Mouse (Mus musculus) kidney, embryonic 16.5 days (tissue): ENCODE measurements at regions not wholly inside any gene's neighbourhood (a gene's known extent, or its start where the extent isn't known, plus 50 kb on each side); places are given as distances from the start of the nearest gene placed in this dataset.

Experiments used
- ATAC-seq: fragments of 200-750 bp; cut with Nextera tagmentation; 2 replicates; pipeline ENCODE4 v1.8.0; 2017; ENCODE audit warnings: moderate TSS enrichment; ENCODE audit not compliant: low FRiP score, low TSS enrichment
- H3K27ac ChIP-seq: fragments of 300-500 bp; sonication (generic); 2 replicates; pipeline ENCODE4 v1.5.1; 2014; ENCODE audit warnings: low read length
- H3K27me3 ChIP-seq: fragments of 300-500 bp; sonication (generic); 2 replicates; pipeline ENCODE4 v1.6.1; 2014; ENCODE audit warnings: low read length, control low read depth, mixed read lengths; ENCODE audit not compliant: insufficient read depth
- H3K36me3 ChIP-seq: fragments of 300-500 bp; sonication (generic); 2 replicates; pipeline ENCODE4 v1.6.1; 2014; ENCODE audit warnings: low read length, control low read depth, mixed read lengths; ENCODE audit not compliant: insufficient read depth
- H3K4me1 ChIP-seq: fragments of 300-500 bp; sonication (generic); 2 replicates; pipeline ENCODE4 v1.6.1; 2014; ENCODE audit warnings: low read length, control low read depth, mixed read lengths; ENCODE audit not compliant: insufficient read depth
- H3K4me2 ChIP-seq: fragments of 300-500 bp; sonication (generic); replicated peaks from 2 replicates; pipeline ENCODE4 v1.6.1; 2014; ENCODE audit warnings: low read depth, low read length
- H3K4me3 ChIP-seq: fragments of 300-500 bp; sonication (generic); 2 replicates; pipeline ENCODE4 v1.5.1; 2014; ENCODE audit warnings: mild to moderate bottlenecking, low read length
- H3K9ac ChIP-seq: fragments of 300-500 bp; sonication (generic); replicated peaks from 2 replicates; pipeline ENCODE4 v1.6.1; 2014; ENCODE audit warnings: low read length
- H3K9me3 ChIP-seq: fragments of 300-500 bp; sonication (generic); 2 replicates; pipeline ENCODE4 v1.6.1; 2016; ENCODE audit warnings: low read length, control low read depth
- WGBS: fragments of 180-500 bp; shearing (Covaris S2); extraction: QIAGEN DNeasy Blood & Tissue Kit; methylation state at CpG from one replicate; pipeline ENCODE4 v1.1.7; 2014; 5-methylcytosine and 5-hydroxymethylcytosine counted together

DNA sequence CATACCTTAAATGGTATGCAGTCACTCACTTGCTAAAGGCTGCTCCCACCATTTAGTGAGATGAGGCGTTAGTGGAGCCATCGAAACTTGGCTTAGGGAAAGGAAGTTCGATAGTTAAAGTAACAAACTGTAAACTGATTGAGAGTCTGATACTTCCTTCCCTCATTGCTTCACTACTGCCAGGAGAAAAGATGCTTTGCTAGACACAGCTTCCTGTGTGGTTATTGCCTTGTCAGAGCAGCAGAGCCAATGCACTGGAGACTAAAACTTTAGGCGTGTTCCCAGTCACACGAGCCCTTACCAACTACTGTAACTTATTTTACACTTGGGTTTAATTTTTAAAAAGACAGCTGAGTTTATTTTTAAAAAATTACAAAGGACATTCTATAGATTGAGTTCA lies 1324.8 kb upstream of the Sel1l start:
- no peak overlapping the region for H3K4me3 ChIP-seq
- no peaks in the 10 kb centered on the region for H3K9me3 ChIP-seq
- H3K36me3 ChIP-seq, result no peaks in the 10 kb centered on the region
- 84% methylated on average over 5 of the region's 5 CpGs for WGBS
- no peak for ATAC-seq
- no peak overlapping the region for H3K4me2 ChIP-seq
- H3K9ac ChIP-seq, result no peak overlapping the region
- no peak overlapping the region for H3K27ac ChIP-seq
- H3K4me1 ChIP-seq, result no peaks in the 10 kb centered on the region
- H3K27me3 ChIP-seq, result no peaks in the 10 kb centered on the region

DNA sequence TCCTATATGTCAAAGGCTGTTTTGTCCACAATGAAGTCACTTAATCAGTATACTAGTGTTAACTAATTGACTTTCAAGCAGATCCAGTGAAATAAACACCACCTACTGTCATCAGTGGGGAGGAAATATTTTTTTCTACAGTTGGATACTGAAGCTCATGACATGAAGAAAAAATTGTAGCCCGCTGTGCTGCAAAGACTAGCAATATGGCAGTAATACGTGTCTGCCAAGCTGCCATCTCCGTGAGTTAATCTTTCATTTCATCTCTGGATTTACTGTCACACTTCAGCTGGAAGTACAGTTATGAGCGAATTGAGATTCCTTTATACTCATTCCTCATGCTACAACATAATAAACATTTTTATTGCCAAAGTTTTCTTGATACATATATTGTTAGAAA lies 1311.3 kb upstream of the Sel1l start:
- Histone ChIP-seq H3K4me1 (no peaks in the 10 kb centered on the region), H3K27me3 (no peaks in the 10 kb centered on the region), H3K4me2 (no peak overlapping the region), H3K27ac (no peak overlapping the region), H3K4me3 (no peak overlapping the region), H3K36me3 (no peaks in the 10 kb centered on the region), H3K9me3 (no peaks in the 10 kb centered on the region), H3K9ac (no peak overlapping the region)
- no peak for ATAC-seq
- 84% methylated on average over 4 of the region's 4 CpGs for WGBS

DNA sequence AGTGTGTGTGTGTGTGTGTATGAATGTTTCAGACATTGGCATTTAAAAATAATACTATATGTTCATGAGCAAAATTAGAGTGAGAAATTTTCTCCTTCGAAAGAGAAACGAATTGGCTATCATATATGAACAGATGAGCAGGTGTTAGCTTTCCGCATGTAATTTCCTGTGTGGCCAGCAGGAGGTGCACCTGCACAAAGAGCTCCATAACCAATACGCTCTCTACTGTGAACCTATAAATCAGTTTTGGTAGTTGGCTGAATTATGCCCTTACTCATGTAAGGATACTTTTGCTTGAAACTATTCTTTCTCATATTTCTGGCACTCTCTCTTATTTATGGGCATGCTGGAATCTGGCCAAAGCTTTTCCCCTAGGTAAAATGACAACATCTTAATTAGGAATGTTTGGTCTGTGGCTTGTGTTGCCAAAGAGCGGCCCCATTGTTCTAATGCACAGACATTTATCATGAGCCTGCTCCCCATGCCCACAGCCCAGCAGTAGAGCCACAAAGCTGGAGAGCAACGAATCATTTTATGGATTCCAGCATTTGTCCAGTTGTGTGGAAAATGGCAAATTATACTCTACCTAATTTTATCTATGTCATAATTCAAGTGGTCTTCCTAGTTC lies 1303.8 kb upstream of the Sel1l start:
- 47% methylated on average over 6 of the region's 6 CpGs for WGBS
- Histone ChIP-seq H3K4me2 (no peak overlapping the region), H3K27me3 (no peaks in the 10 kb centered on the region), H3K4me3 (no peak overlapping the region), H3K27ac (no peak overlapping the region), H3K9me3 (no peaks in the 10 kb centered on the region), H3K36me3 (no peaks in the 10 kb centered on the region), H3K4me1 (no peaks in the 10 kb centered on the region), H3K9ac (no peak overlapping the region)
- ATAC-seq, result no peak

DNA sequence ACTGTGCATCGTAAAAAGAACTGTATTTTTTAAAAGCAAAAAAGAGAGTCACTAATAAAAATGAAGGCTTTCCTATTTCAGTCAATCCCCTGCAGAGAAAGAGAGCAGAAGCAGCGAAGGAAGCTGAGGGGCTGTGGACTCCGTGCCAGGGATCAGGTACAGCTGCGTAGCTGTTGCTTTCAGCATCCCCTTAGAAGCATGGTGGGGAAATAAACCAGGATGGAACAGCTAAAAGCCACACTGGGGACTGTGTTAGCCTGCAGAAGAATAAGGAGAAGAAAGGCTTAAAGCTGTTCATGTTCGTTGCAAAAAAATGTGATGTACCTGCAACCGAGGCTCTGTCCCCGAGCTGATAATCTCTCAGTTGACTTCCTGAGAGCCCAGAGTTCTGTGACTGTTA lies 1302.6 kb upstream of the Sel1l start:
- no peak overlapping the region for H3K9ac ChIP-seq
- H3K4me2 ChIP-seq, result no peak overlapping the region
- no peak for ATAC-seq
- no peaks in the 10 kb centered on the region for H3K4me1 ChIP-seq
- H3K4me3 ChIP-seq, result no peak overlapping the region
- no peaks in the 10 kb centered on the region for H3K36me3 ChIP-seq
- no peaks in the 10 kb centered on the region for H3K27me3 ChIP-seq
- WGBS, result 76% methylated on average over 7 of the region's 7 CpGs
- H3K27ac ChIP-seq, result no peak overlapping the region
- no peaks in the 10 kb centered on the region for H3K9me3 ChIP-seq

DNA sequence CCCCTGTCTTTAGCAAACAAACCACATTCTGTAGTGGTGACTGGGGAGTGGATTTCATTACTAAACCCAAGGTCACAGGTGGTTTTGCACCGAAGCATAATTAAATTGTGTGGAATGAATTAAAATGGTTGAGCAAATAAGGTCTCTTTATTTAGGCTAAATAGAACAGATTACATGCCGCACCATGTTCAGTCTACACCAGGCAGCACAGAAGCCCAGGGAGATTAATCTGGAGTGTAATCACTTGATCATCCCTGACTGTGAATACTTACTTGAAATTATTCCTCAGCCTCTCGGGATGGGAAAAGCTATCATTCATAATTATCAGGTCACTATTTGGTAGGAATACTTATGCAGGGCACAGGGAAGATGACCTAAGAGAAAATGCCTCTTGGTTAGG lies 1293.3 kb upstream of the Sel1l start:
- Histone ChIP-seq H3K36me3 (no peaks in the 10 kb centered on the region), H3K4me2 (no peak overlapping the region), H3K9ac (no peak overlapping the region), H3K4me3 (no peak overlapping the region), H3K27ac (no peak overlapping the region), H3K4me1 (no peaks in the 10 kb centered on the region), H3K27me3 (no peaks in the 10 kb centered on the region), H3K9me3 (no peaks in the 10 kb centered on the region)
- ATAC-seq, result no peak
- 80% methylated on average over 3 of the region's 3 CpGs for WGBS

DNA sequence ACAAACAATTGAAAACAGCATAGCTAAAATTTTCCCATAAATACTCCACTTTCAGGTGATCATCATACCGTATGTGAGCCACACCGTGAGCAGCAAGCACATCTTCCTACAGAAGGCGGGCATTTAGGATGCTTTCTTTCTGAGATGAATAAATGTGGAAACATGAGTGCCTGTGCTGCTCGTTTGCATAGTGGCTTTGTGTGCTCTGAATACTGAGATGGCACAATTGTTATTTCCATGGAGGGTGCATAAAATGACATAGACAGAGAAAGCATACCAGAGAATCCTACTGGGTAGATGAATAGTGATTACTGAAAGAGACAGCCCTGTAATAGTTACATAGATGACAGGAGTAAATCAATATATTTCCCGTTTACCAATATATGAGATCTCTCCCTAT lies 1287.4 kb upstream of the Sel1l start:
- no peak overlapping the region for H3K9ac ChIP-seq
- no peak overlapping the region for H3K4me3 ChIP-seq
- H3K27ac ChIP-seq, result no peak overlapping the region
- H3K36me3 ChIP-seq, result no peaks in the 10 kb centered on the region
- no peak overlapping the region for H3K4me2 ChIP-seq
- WGBS, result 86% methylated on average over 5 of the region's 5 CpGs
- H3K9me3 ChIP-seq, result no peaks in the 10 kb centered on the region
- no peaks in the 10 kb centered on the region for H3K27me3 ChIP-seq
- no peaks in the 10 kb centered on the region for H3K4me1 ChIP-seq
- no peak for ATAC-seq

DNA sequence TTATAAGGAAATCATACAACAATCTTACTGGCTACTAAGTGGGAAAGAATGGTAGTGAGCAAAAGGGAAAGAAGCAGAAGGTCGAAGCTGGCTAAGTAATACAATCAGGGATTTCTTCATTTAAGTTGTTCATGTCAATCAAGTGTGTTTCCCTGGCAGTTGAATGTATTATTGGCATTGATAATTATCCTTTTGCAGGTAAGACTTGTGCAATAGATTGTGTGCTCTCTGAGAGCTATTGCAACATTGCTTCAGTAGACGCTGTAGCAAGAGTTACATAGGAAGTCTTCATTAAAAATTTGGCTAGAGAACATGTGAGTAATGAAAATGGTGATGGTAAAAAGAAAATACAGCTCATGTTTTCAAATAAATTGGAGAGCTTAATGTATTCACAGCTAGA lies 1273.3 kb upstream of the Sel1l start:
- H3K4me2 ChIP-seq, result no peak overlapping the region
- no peaks in the 10 kb centered on the region for H3K36me3 ChIP-seq
- H3K9ac ChIP-seq, result no peak overlapping the region
- H3K27me3 ChIP-seq, result no peaks in the 10 kb centered on the region
- H3K4me3 ChIP-seq, result no peak overlapping the region
- WGBS, result 90% methylated on average over 2 of the region's 2 CpGs
- no peak for ATAC-seq
- H3K4me1 ChIP-seq, result no peaks in the 10 kb centered on the region
- H3K9me3 ChIP-seq, result no peaks in the 10 kb centered on the region
- H3K27ac ChIP-seq, result no peak overlapping the region

DNA sequence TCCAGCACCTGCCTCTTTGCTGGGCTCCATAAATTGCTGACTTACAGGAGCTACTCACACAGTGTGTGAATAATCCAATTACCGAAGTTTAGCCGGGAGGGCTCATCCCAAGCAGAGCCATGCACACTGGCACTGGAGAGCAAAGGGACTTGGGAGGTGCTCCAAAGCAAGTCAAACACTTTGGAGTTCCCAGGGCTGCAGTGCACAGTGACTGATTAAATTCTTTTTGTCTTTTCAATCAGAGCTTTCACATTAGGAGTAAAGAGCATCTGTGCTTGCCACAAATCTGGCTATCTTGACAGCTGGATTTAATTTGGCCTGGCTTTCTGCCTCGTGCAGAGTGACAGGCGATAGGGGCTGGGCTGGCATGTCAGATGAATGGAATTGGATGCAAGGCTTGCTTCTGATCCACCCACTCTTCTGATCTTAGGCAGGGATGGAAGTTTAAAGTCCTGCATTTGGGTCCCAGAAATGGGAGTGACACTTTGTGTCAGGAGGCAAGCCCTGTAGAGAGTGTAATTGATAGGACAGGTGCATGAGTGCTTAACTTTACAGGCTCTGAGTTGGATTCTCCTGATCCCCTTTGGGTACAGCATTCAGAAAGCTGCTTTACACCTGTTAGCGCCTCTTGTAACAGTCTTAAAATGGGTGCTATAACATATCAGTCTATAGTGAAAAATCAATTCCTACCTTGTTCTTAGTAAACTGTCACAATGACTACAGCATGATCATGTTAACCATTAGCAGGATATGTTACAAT lies 1239.3 kb upstream of the Sel1l start:
- Histone ChIP-seq H3K36me3 (no peaks in the 10 kb centered on the region), H3K9ac (no peak overlapping the region), H3K4me3 (no peak overlapping the region), H3K4me2 (no peak overlapping the region), H3K4me1 (no peaks in the 10 kb centered on the region), H3K27me3 (no peaks in the 10 kb centered on the region), H3K27ac (no peak overlapping the region), H3K9me3 (no peaks in the 10 kb centered on the region)
- 32% methylated on average over 5 of the region's 5 CpGs for whole genome bisulfite sequencing
- peak; percentile 93 for ATAC-seq

DNA sequence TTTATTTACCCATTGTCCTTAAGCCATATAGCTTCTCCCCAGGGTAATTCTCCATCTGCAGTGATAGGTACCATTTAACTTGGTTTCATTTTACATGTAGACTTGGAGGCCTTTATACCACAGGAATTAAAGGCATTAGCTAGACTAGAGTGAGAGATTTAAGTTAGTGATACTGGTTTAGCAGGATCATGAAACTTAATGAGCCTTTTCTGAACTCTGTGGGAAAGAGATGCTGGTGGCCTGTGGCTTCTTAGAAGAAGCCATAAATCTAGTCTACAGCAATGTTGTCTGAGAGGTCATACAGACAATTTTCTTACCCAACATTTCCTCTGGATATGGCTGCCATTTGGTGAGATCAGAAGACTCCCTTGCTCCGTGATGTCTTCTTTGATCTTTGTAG lies 1214.9 kb upstream of the Sel1l start:
- Histone ChIP-seq H3K36me3 (no peaks in the 10 kb centered on the region), H3K27me3 (no peaks in the 10 kb centered on the region), H3K27ac (no peak overlapping the region), H3K4me3 (no peak overlapping the region), H3K4me1 (no peaks in the 10 kb centered on the region), H3K9ac (no peak overlapping the region), H3K4me2 (no peak overlapping the region), H3K9me3 (no peaks in the 10 kb centered on the region)
- ATAC-seq, result peak; percentile 93
- WGBS, result 25% methylated on average over 1 of the region's 1 CpGs

DNA sequence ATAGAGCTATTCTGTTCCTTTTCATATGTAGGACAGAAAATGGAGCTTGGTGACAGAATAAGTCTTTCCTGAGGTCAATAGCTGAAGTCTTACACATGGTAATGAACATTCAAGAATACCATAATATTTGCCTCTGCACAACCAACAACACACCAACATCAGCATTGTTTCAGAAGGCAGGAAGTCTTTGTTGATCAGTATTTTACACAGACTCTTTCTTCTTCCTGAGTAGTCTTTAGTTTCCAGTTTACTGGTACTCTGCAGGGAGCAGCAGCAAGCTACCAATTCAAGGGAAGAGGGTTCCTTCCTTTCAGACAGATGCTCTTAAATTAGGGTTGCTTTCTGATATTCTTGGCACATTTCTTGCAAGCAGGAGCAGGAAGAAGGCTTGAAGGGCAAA lies 1170.7 kb upstream of the Sel1l start:
- Histone ChIP-seq H3K9me3 (no peaks in the 10 kb centered on the region), H3K27me3 (no peaks in the 10 kb centered on the region), H3K4me3 (no peak overlapping the region), H3K4me2 (no peak overlapping the region), H3K36me3 (no peaks in the 10 kb centered on the region), H3K9ac (no peak overlapping the region), H3K4me1 (no peaks in the 10 kb centered on the region), H3K27ac (no peak overlapping the region)
- ATAC-seq, result no peak
